Mouse (Mus musculus) ovary, adult 18-20 months (tissue): ENCODE measurements around the gene Ddx21.
"Not testable (repeated sequence)": the region's sequence is repeated elsewhere in the genome, so short reads cannot be mapped to it uniquely, and the experiment has no call there.

ENCODE experiments used
- DNase-seq: peaks from one replicate; pipeline ENCODE4 v3.0.0; 2022; ENCODE audit warnings: low spot score, mixed read lengths

The Ddx21 gene

DNA sequence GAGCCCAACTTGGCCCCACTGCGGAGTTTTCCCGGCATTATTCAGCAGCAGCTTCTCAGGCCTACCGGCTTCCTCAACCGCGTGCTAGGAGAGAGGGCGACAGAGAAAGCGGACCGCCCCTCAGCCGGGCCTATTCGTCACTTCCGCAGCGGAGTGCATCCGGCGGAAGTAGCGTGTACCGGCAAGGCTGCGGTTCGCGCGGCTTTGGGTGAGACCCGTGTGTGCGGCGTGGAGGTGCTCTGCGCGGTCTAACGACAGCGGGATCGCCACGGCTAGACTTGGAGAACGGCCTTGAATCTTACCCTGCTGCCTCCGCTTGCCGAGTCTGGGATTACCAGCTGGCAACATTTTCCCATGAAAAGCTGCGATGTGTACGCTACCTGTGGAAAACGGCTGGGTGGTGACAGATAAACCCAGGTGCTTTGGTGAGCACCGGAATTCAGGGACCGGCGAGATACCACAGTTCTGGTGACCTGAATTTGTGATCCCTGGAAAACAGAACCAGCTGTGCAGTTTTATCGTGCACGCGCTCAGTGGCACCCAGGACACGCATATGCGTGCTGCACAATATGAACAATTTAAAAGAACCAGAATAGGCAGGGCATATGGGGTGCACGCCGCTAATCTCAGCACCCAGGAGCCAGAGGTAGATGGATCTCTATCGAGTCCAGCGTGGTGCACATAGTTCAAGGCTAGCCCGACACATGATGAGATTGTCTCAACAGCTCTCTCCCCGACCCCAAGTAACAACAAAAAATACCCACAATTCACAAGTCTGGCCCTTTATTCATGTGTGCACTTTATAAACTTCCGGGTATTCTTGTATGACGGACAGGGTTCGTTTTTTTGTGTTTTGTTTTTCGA lies at the start of gene Ddx21:
Gene Ddx21 (minus strand): TSS at position 105 of the 864 bp plus-strand sequence.
- peak; percentile 76 for DNase-seq

- peak; percentile 99 for DNase-seq
Measured at GRCm38 (mm10) chr10:62650881-62651810, 49.1 kb upstream of the Ddx21 start, which contains the start of gene Ddx50. Gene Ddx50, minus strand, starts transcription at chr10:62651218.

DNA sequence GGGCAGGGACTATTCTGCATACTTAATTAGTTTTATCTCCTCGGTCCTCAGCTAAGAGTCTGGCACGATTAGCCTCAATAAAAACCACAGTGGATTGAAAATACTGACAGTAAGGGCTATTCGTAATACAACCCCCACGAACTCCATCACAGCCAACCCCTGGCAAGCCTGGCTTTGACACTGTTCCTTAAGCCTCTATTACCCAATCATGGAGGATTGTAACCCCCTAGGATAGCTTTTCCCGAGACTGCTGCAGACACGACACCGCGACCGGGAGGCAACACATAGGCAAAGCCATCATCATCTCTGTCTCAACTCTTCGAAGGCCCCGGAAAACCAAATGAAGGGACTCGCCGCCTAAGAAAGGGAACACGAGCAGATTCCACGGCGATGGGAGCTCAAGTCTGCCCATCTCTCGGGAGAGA lies 48.3 kb upstream of the Ddx21 start:
- no peak for DNase-seq

- no peak for DNase-seq
Measured at GRCm38 (mm10) chr10:62604161-62604560, 2.1 kb upstream of the Ddx21 start.

GRCm38 (mm10) chr10:62603233-62604030 lies 1.4 kb upstream of the Ddx21 start:
- no peak for DNase-seq

DNA sequence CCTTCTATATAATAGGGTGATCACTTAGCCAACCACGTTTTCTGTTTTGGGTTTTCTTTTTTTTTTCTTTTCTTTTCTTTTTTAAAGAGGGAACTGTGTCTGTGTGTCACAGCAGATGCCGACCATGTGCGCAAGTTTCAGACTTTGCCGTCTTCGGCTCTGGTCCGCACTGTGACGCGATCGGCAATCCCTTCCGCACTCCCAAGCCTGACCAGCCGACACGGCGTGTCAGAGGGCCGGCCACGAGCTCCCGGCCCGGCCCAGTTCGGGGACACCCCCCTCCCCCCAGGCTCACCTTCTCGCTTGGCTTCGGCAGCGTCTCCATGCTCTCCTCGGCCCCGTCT lies 276 bp downstream of the Ddx21 start:
- no peak for DNase-seq

- DNase-seq, result no peak
Measured at GRCm38 (mm10) chr10:62601053-62601791, 859 bp downstream of the Ddx21 start.

DNA sequence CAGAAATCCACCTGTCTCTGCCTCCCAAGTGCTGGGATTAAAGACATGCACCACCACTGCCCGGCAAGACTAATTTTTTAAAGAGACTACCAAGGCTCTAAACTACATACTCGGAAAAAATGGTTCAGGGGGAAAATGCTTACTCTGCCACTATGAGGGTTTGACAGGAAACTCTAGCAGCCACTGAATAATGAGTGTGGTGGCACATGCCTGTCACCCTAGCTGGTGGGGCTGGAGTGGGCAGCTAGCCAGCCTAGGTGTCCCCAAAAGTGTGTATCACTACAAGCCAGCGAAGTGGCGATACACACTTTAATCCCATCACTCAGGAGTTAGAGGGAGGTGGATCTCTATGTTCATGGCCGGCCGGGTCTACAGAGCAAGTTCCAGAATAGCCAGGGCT lies 2.0 kb downstream of the Ddx21 start:
- DNase-seq, result no peak

- not testable (repeated sequence) for DNase-seq
Measured at GRCm38 (mm10) chr10:62599311-62599710, 2.8 kb downstream of the Ddx21 start.

DNA sequence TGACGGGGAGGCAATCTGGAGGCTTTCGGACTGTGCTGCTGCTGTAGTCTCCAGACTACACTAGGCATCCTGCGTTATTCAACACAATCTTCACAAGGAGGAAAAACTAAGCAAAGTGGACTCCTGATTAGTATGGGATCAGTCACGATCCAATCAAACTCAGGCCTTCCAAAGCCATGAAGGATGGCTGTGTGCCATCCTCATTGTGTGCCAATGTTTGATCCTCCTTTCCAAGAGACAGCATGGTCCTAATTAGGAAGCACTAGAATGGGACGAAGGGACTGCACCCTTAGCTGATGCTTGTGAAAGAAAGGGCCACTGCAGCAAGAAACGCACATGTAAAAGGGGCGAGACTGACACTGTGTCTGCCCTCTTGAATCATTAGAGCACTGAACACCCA lies 9.6 kb downstream of the Ddx21 start:
- no peak for DNase-seq

- DNase-seq, result peak; percentile 54
Measured at GRCm38 (mm10) chr10:62590200-62590599, 11.9 kb downstream of the Ddx21 start.

DNA sequence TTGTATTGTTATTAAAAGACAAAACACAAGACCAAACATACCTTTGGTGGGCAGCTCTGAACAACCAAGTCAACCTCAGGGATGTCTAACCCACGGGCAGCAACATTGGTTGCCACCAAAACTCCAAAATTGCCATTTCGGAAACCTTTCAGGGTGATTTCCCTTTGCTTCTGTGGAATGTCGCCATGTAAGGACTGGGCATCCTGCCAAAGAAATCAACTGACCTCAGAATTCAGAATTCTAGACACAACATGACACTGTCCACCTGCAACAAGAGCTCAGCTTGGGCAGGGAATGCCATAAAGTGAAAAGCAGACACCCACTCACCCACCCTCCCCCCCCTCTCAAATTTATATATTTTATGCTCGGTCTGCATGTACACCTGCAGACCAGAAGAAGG lies 13.5 kb downstream of the Ddx21 start:
- peak; percentile 20 for DNase-seq

- no peak for DNase-seq
Measured at GRCm38 (mm10) chr10:62583245-62583644, 18.8 kb downstream of the Ddx21 start.

- DNase-seq, result no peak
Measured at GRCm38 (mm10) chr10:62582701-62583100, 19.4 kb downstream of the Ddx21 start.

- no peak for DNase-seq
Measured at GRCm38 (mm10) chr10:62582263-62582662, 19.8 kb downstream of the Ddx21 start.

DNA sequence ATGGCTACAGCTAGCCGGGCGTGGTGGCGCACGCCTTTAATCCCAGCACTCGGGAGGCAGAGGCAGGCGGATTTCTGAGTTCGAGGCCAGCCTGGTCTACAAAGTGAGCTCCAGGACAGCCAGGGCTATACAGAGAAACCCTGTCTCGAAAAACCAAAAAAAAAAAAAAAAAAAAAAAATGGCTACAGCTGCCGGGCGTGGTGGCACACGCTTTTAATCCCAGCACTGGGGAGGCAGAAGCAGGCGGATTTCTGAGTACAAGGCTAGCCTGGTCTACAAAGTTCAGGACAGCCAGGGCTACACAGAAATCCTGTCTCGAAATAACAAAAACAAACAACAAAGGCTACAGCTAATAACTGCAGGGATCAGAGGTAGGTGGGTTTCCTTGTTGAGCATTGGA lies 23.0 kb downstream of the Ddx21 start:
- not testable (repeated sequence) for DNase-seq

DNA sequence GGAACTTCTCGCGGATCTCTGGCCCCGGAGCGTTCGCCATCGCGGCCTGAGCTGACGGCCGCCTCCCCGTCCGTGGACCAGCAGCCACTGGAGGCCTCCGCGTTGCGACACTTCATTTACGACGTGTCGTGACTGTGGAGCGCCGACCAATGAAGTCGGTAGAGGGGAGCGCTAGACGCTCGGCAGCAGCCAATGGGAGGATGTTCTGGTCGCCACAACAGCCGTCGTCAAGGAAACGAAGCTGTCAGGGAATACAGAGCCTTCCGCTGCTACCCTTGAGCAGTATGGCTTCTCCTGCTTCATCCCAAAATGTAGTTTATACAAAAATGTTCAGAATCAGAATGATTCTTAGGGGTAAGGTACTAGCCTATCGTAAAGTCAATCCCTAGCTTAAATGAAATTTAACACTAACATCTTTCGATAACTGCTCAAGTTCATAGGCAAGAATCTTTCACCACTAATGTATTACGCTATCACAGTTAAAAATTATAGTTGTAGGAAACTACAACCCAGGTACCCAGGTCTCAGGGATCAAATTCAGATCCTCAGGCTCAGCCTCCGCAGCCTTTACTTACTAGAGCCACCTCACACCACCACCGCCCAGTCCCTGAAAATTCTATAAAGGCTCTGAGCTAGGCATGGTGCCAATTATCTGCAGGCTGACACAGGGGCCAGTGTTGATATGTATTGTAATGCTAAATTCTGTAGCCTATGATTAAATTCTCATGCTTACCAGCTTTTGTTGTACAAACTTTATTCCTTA lies 23.6 kb downstream of the Ddx21 start, which contains the start of gene Kif1bp:
Gene Kif1bp (minus strand): TSS at position 120 of the 763 bp plus-strand sequence.
- DNase-seq, result peak; percentile 97

DNA sequence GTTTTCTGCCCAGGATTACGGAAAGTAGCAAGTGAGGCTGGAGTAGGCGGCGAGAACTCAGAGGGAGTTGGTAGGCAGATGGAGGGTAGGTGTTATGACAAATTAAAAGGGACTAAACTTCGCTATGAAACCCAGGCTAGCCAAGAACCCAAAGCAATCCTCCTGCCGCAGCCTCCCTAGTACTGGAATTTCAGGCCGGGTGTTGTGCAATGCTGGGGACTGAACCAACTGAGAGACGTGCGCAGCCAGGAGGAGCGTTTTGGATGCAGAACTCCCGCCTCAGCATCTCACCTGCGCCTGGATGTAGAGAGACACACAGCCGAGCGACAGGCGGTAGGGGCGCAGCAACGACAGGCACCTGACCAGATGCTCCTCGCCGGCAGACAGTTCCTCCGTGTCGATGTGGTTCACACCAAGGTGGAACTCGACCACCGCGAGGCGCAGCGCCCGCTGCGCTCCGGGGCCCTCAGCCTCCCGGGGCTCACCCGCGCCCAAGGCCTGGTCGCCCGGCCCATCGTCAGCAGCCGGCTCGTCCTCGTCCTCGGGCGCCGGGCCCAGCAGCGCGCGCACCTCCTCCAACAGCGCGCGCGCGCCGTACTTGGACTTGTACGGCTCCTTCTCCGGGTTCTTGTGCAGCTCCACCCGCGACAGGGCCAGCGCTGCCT lies 24.3 kb downstream of the Ddx21 start:
- no peak for DNase-seq

- DNase-seq, result no peak
Measured at GRCm38 (mm10) chr10:62575001-62575400, 27.1 kb downstream of the Ddx21 start.
